Mouse (Mus musculus): ENCODE measurements around the gene Gulp1. TPM values are rescaled to one million over a fixed set of nuclear protein-coding genes. Genes with fewer than 3 reads are reported as not detected.

Gene Gulp1
- polyA plus RNA-seq, 1 experiment from 2014 or later, result 9.7 TPM

DNA sequence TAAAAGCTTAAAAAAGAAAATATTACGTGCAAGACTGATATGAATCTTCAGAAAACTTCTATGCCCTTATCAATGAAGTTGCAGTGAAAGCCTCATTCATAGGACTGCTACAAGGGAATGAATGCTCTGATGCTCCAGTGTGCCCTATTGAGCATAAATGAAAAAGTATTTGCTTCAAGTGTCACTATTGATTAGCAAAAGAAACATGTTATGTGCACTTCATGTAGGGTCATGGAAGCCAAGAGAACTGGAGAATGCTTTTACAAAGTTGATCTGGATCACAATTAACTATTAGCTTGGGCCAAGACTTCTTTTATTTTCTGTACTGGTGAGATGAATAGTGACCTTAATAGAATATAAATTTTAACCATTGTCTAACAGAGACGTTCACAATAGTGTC, 47.0 kb downstream of the Gulp1 start:
- Histone ChIP-seq H3K27ac (replicated peaks) (no peak overlapping the region), H3K4me3 (no peak overlapping the region), H3K9ac (no peak overlapping the region), H3K9me3 (no peaks in the 10 kb centered on the region), H3K27me3 (no peaks in the 10 kb centered on the region), H3K36me3 (no peaks in the 10 kb centered on the region), H3K4me2 (no peak overlapping the region), H3K4me1 (replicated peaks) (no peaks in the 10 kb centered on the region)
- WGBS, result 84% methylated on average over 2 of the region's 2 CpGs
- no peak for ATAC-seq (ENCODE audit: low read depth)

DNA sequence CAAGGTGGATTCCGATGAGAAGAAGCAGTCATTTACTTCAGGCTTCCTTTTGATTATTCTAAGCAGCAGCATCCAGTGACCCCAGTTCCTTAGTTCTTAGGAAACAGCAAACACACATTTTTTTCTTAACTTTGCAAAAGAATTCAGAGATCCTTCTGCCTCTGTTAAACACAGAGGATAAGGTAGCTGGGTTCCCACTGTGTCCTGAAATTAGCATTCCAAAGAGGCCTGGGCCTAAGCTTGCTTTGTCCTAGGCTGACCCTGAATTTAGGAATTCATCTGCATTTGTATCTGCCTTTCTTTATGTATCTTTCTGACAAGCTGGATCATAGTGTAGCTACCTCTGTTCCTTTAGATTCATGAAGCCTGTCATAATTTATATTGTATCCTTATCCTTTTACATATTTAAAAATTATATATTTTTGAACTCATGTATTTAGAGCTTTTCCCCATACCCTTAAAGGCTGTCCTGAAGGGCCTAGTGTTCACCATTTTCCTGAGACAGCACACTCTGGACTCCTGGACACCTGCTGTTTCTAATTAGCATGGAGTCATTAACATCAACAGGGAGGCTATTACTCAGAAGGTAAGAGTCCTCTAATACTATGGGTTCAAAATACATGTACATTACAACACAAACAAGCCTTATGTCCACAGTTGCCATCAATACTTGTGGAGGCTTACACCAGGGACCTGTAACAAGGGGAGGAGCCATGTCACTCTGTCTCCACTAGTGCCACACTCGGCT, 62.2 kb downstream of the Gulp1 start:
- no peak overlapping the region for H3K9ac ChIP-seq
- no peak overlapping the region for H3K27ac ChIP-seq (replicated peaks)
- H3K9me3 ChIP-seq, result no peaks in the 10 kb centered on the region
- H3K4me1 ChIP-seq (replicated peaks), result no peaks in the 10 kb centered on the region
- no peaks in the 10 kb centered on the region for H3K36me3 ChIP-seq
- ATAC-seq (ENCODE audit: low read depth), result no peak
- 35% methylated on average over 2 of the region's 2 CpGs for WGBS
- no peaks in the 10 kb centered on the region for H3K27me3 ChIP-seq
- no peak overlapping the region for H3K4me3 ChIP-seq
- H3K4me2 ChIP-seq, result no peak overlapping the region

DNA sequence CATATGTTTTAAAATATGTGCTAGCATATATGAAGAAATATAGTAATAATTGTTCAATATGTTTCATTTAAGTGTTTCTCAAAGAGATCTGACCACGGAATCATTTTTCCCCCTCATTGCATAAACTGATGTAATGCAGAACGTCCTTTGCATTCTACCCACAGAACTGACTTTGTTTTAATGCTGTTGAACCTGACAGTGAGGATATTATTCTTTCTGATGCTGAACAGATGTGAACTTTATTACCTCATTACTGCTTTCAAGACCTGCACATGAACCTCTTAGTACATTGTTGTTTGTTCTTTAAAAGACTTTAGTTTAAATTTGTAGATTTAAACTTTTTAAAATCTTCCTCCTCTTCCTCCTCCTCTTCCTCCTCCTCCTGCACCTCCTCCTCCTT, 67.4 kb downstream of the Gulp1 start:
- Histone ChIP-seq H3K4me3 (no peak overlapping the region), H3K4me2 (no peak overlapping the region), H3K36me3 (no peaks in the 10 kb centered on the region), H3K9me3 (no peaks in the 10 kb centered on the region), H3K9ac (no peak overlapping the region), H3K4me1 (replicated peaks) (no peaks in the 10 kb centered on the region), H3K27ac (replicated peaks) (no peak overlapping the region), H3K27me3 (no peaks in the 10 kb centered on the region)
- WGBS, result 65% methylated on average over 2 of the region's 2 CpGs
- ATAC-seq (ENCODE audit: low read depth), result no peak

DNA sequence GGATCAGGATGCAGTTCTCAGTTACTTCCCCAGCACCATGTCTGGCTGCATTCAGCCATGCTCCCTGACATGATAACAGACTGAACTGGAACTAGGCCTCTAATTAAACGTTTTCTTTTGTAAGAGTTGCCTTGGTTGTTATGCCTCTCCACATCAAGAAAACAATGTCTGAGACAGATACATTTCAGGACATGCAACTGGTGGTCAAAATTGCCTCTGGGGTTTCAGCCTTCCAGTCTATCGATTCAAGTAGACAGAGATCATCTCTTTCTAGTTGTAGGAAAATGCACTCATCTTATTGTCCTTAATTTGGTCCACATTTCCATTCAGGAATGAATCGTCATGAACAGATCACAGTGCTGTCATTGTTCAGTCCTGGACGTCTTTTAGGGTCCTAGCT, 83.2 kb downstream of the Gulp1 start:
- 56% methylated on average over 4 of the region's 4 CpGs for WGBS
- no peaks in the 10 kb centered on the region for H3K9me3 ChIP-seq
- no peak for ATAC-seq (ENCODE audit: low read depth)
- no peaks in the 10 kb centered on the region for H3K4me1 ChIP-seq (replicated peaks)
- no peak overlapping the region for H3K27ac ChIP-seq (replicated peaks)
- H3K4me3 ChIP-seq, result no peak overlapping the region
- no peak overlapping the region for H3K4me2 ChIP-seq
- no peaks in the 10 kb centered on the region for H3K27me3 ChIP-seq
- H3K9ac ChIP-seq, result no peak overlapping the region
- H3K36me3 ChIP-seq, result no peaks in the 10 kb centered on the region

DNA sequence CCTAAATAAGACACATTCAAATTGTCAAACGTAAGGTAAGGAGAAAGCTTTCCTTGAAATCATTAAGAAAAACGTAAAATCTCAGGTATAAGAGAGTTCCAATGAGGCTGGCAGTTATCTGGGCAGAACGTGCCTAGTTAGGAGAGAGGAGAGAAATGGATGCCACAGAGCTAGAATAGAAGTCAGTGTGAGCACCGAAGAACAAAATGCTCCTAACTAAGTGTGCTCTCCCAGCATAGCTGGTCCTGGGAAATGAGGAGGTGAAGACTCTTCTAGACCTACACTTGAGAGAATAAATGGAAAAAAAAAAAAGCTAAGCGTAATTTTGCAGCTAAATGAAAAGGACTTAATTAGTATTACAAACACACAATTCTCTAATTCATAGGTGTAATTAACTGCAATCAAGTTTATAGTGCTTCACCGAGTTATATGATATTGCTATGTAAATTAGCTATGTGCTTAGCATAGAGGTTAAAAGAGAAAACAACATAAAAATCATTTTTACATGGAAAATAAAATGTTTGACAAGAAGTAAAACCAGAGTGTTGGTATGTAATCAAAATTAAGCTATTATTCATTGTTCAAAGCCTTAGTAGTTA, 94.5 kb downstream of the Gulp1 start:
- Histone ChIP-seq H3K9ac (no peak overlapping the region), H3K4me3 (no peak overlapping the region), H3K36me3 (no peaks in the 10 kb centered on the region), H3K4me1 (replicated peaks) (no peaks in the 10 kb centered on the region), H3K27ac (replicated peaks) (no peak overlapping the region), H3K4me2 (no peak overlapping the region), H3K9me3 (no peaks in the 10 kb centered on the region), H3K27me3 (no peaks in the 10 kb centered on the region)
- ATAC-seq (ENCODE audit: low read depth), result no peak
- WGBS, result 80% methylated on average over 6 of the region's 6 CpGs

DNA sequence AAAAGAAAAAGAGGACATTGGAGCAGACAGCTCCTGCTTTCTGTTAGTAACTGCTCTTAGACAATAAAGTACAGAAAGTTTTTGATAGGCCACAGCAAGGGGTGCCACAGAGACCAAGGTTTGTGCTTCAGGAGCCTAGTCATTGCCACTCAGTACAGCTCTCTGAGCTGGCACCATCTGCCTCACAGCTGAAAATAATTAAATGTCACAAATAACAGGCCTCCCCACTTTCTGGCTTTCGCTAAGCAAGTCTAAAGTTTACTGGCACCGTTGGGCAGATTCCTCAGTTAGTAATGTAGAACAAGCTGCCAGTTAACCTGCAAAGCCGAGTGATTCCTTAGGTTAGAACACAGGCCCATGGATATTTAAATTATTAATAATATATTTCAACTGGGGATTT, 127.7 kb downstream of the Gulp1 start:
- ATAC-seq (ENCODE audit: low read depth), result no peak
- Histone ChIP-seq H3K27me3 (no peaks in the 10 kb centered on the region), H3K4me1 (replicated peaks) (no peaks in the 10 kb centered on the region), H3K36me3 (no peaks in the 10 kb centered on the region), H3K9ac (no peak overlapping the region), H3K9me3 (no peaks in the 10 kb centered on the region), H3K4me3 (no peak overlapping the region), H3K4me2 (no peak overlapping the region), H3K27ac (replicated peaks) (no peak overlapping the region)
- whole genome bisulfite sequencing, result 70% methylated on average over 3 of the region's 3 CpGs

DNA sequence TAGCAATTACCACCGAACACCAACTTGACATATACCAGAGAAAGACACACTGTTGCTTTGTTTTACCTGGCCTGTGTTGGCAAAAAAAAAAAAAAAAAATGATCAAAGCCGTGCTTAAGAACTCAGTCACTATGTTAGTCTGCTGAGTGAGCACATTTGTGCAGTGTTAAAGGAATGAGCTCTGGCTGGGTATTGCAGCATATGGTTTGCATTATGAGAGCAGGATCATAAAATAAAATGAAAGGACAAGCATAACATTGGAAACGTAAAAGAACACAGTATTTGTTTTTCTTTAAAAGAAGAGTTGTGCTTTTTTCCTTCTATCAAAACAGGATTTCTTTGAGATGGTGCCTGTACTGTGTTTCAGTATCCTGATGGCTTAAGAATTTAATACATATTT, 128.1 kb downstream of the Gulp1 start:
- no peak overlapping the region for H3K4me2 ChIP-seq
- no peak overlapping the region for H3K9ac ChIP-seq
- no peak; the same call in 1 of the 2 replicates for ATAC-seq (ENCODE audit: low read depth)
- H3K9me3 ChIP-seq, result no peaks in the 10 kb centered on the region
- H3K4me1 ChIP-seq (replicated peaks), result no peaks in the 10 kb centered on the region
- no peaks in the 10 kb centered on the region for H3K27me3 ChIP-seq
- no peaks in the 10 kb centered on the region for H3K36me3 ChIP-seq
- no peak overlapping the region for H3K4me3 ChIP-seq
- no peak overlapping the region for H3K27ac ChIP-seq (replicated peaks)
- WGBS, result 60% methylated on average over 3 of the region's 3 CpGs

DNA sequence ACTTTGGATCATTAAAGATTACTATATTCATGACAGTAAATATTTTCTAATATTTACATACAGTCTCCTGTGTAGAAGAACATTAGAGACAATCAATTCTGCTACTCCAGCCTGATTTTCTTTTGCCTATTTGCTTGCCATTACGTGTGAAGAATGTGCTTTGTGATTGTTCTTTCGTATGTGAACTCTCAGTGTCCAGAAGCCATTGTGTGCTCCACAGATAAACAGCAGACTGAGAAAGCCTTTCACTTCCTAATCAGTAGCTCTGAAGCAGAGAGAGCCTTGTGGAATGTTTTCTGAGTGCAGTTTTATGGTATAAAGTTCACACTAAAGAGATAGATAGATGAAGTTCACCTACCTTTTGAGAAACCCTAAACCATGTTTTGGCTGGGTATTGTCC, 131.2 kb downstream of the Gulp1 start:
- no peak for ATAC-seq (ENCODE audit: low read depth)
- H3K4me2 ChIP-seq, result no peak overlapping the region
- H3K4me1 ChIP-seq (replicated peaks), result no peaks in the 10 kb centered on the region
- no peak overlapping the region for H3K4me3 ChIP-seq
- no peak overlapping the region for H3K9ac ChIP-seq
- H3K36me3 ChIP-seq, result no peaks in the 10 kb centered on the region
- H3K27me3 ChIP-seq, result no peaks in the 10 kb centered on the region
- H3K27ac ChIP-seq (replicated peaks), result no peak overlapping the region
- WGBS, result 10% methylated on average over 2 of the region's 2 CpGs
- H3K9me3 ChIP-seq, result no peaks in the 10 kb centered on the region

DNA sequence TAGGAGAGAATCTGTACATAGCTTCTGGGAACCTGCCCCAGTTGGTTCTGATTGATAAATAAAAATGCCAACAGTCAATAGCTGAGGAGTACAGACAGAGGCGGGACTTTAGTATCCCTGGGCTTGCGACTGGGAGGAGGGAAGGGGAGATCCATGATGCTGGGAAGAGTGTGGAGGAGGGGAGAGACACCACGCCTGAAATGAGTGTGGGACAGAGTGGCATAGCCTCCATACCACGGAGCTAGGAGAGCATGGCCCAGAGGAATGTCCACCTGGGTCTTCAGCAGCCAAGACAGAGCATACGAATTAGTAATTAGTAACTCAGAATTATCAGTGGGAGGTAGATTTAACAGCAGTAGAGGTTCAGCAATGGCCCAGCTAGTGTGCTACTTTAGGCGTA, 132.4 kb downstream of the Gulp1 start:
- H3K9ac ChIP-seq, result no peak overlapping the region
- WGBS, result 45% methylated on average over 6 of the region's 6 CpGs

DNA sequence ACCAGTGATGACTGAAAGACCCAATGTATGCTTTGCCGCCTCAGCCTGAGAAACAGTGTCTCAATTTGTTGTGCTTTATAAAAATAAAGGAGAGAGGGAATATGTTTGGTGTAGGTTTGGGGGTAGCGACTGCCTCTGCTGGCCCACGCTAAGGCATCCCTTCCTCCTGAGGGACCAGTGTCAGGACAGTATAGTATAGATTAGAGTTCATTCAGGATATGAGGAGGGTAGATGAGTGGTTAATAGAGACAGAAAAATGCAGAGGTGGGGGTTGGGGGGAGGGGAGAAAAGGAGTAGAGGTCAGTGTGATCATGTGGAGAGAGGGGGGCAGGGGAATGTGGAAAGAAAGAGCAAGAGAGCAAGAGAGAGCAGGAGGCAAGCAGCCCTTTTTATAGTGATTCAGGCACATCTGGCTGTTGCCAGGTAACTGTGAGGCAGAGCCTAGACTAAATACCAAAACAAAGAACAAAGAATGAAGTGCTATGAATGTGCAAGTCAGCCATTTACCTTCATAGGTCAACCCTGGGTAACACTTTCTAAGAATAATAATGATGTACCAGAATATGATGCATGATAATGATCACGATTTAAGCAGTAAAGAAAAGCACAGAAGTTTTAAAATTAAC, 169.6 kb downstream of the Gulp1 start:
- H3K36me3 ChIP-seq, result no peaks in the 10 kb centered on the region
- WGBS, result 74% methylated on average over 4 of the region's 4 CpGs
- no peaks in the 10 kb centered on the region for H3K27me3 ChIP-seq
- H3K4me2 ChIP-seq, result no peak overlapping the region
- no peak for ATAC-seq (ENCODE audit: low read depth)
- H3K9me3 ChIP-seq, result no peaks in the 10 kb centered on the region
- H3K4me3 ChIP-seq, result no peak overlapping the region
- H3K9ac ChIP-seq, result no peak overlapping the region
- H3K27ac ChIP-seq (replicated peaks), result no peak overlapping the region
- no peaks in the 10 kb centered on the region for H3K4me1 ChIP-seq (replicated peaks)

More for the DNA sequence above, 132.4 kb downstream of the Gulp1 start:
- Histone ChIP-seq H3K9me3 (no peaks in the 10 kb centered on the region), H3K4me3 (no peak overlapping the region), H3K27ac (replicated peaks) (no peak overlapping the region), H3K27me3 (no peaks in the 10 kb centered on the region), H3K36me3 (no peaks in the 10 kb centered on the region), H3K4me2 (no peak overlapping the region), H3K4me1 (replicated peaks) (no peaks in the 10 kb centered on the region)
- ATAC-seq (ENCODE audit: low read depth), result no peak

DNA sequence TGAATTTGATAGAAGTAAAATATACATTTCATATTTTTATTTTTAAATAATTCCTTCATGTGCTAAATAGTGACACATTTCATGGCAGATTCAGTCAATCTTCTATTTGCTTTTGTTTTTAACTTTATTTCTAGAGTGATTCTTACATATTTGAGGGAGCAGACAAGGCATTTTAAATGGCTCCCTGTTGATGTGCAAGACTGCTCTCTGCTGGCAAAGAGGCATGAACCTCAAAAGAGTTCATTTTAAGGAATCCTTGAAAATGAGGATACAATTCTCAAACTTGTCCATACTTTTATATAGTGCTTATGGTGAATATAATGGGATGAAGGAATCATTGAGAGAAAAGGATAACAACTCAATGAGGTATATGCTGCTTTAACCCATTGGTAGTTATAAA, 189.9 kb downstream of the Gulp1 start:
- Histone ChIP-seq H3K9me3 (no peaks in the 10 kb centered on the region), H3K4me2 (no peak overlapping the region), H3K36me3 (no peaks in the 10 kb centered on the region), H3K4me3 (no peak overlapping the region), H3K9ac (no peak overlapping the region), H3K4me1 (replicated peaks) (no peaks in the 10 kb centered on the region), H3K27ac (replicated peaks) (no peak overlapping the region), H3K27me3 (no peaks in the 10 kb centered on the region)
- ATAC-seq (ENCODE audit: low read depth), result no peak

DNA sequence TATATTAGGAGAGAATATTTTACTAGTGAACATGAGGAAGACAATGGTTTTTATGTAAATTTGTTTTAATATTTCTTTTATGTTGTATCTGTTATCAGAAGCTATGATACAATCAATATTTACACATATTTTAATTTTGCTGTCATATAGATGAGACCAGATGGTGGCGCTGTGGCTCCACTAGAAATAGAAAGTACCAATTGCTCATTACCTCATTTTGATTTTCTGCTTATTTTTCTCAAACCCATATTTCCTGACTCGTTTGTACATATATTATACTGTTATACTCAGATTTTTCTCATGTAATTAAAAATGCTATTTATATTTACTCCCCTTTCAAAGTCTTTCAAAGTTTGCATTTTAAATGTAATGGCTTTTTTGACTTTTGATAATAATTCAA, 194.4 kb downstream of the Gulp1 start:
- Histone ChIP-seq H3K4me2 (no peak overlapping the region), H3K4me3 (no peak overlapping the region)
- WGBS, result 5% methylated on average over 2 of the region's 2 CpGs

More for the DNA sequence above, 194.4 kb downstream of the Gulp1 start:
- Histone ChIP-seq H3K4me1 (replicated peaks) (no peaks in the 10 kb centered on the region), H3K27me3 (no peaks in the 10 kb centered on the region), H3K9me3 (no peaks in the 10 kb centered on the region), H3K9ac (no peak overlapping the region), H3K27ac (replicated peaks) (no peak overlapping the region), H3K36me3 (no peaks in the 10 kb centered on the region)
- ATAC-seq (ENCODE audit: low read depth), result no peak
